Mouse (Mus musculus) forebrain, postnatal 0 days (tissue): ENCODE measurements at regions not wholly inside any gene's neighbourhood (a gene's known extent, or its start where the extent isn't known, plus 50 kb on each side); places are given as distances from the start of the nearest gene placed in this dataset.
A peak's percentile ranks its signal among the peaks of the same experiment; 100 is the strongest.

ENCODE experiments used
- ATAC-seq: fragments of 200-750 bp; cut with Nextera tagmentation; 2 replicates; pipeline ENCODE4 v1.8.0; 2017; ENCODE audit warnings: mild to moderate bottlenecking, moderate library complexity
- DNase-seq: peaks from one replicate; pipeline ENCODE4 v3.0.0-alpha.2; 2015
- H3K27ac ChIP-seq: fragments of 300-500 bp; sonication (generic); 2 replicates; pipeline ENCODE4 v1.5.1; 2014; ENCODE audit warnings: low read depth, mild to moderate bottlenecking, antibody characterized with exemption, low read length, moderate library complexity, mixed read lengths
- H3K27me3 ChIP-seq: fragments of 300-500 bp; sonication (generic); 2 replicates; pipeline ENCODE4 v1.6.1; 2014; ENCODE audit warnings: mild to moderate bottlenecking, low read length, mixed read lengths; ENCODE audit not compliant: insufficient read depth
- H3K36me3 ChIP-seq: fragments of 300-500 bp; sonication (generic); 2 replicates; pipeline ENCODE4 v1.6.1; 2014; ENCODE audit warnings: mild to moderate bottlenecking, moderate library complexity; ENCODE audit not compliant: insufficient read depth
- H3K4me1 ChIP-seq: fragments of 300-500 bp; sonication (generic); 2 replicates; pipeline ENCODE4 v1.6.1; 2014; ENCODE audit warnings: antibody characterized with exemption; ENCODE audit not compliant: insufficient read depth
- H3K4me2 ChIP-seq: fragments of 300-500 bp; sonication (generic); 2 replicates; pipeline ENCODE4 v1.6.1; 2014; ENCODE audit warnings: low read depth, mild to moderate bottlenecking, moderate library complexity
- H3K4me3 ChIP-seq: fragments of 300-500 bp; sonication (generic); 2 replicates; pipeline ENCODE4 v1.5.1; 2014; ENCODE audit warnings: low read depth, low read length, mixed read lengths
- H3K9ac ChIP-seq: fragments of 300-500 bp; sonication (generic); 2 replicates; pipeline ENCODE4 v1.6.1; 2014; ENCODE audit warnings: mild to moderate bottlenecking
- H3K9me3 ChIP-seq: fragments of 300-500 bp; sonication (generic); 2 replicates; pipeline ENCODE4 v1.6.1; 2016; ENCODE audit warnings: low read length
- CTCF ChIP-seq: sonication (generic); IDR thresholded peaks from 2 replicates; pipeline ENCODE4 v1.5.1; 2016; ENCODE audit warnings: antibody characterized with exemption, control low read depth, low read depth
- WGBS: fragments of 180-500 bp; shearing (Covaris S2); extraction: QIAGEN DNeasy Blood & Tissue Kit; methylation state at CpG from one replicate; pipeline ENCODE4 v1.1.7; 2014; 5-methylcytosine and 5-hydroxymethylcytosine counted together

DNA sequence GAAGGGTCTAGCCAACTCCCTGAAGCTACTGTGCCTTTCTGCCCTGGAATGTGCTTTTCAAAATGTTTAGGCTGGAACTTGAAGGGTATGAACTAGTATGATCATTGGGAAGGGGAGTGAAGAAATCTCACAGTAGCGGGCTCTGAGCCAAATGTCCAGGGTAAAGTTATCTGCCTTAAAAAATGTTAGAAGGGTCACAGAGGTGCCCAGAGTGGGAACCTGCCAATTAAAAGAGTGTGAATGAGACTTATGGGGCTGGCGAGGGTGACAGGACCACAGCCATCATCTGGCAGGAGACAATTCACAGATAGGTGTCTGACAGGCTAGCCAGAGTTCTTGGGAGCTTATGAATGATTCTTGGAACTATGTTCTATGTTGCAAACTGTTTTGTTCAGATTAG, 2738.3 kb downstream of the 9330182O14Rik start:
- no peak overlapping the region for H3K27ac ChIP-seq
- no peaks in the 10 kb centered on the region for H3K4me1 ChIP-seq
- no peaks in the 10 kb centered on the region for H3K9me3 ChIP-seq
- H3K27me3 ChIP-seq = no peaks in the 10 kb centered on the region
- no peak for TF ChIP-seq CTCF
- no peaks in the 10 kb centered on the region for H3K36me3 ChIP-seq
- DNase-seq (no peak), ATAC-seq (no peak)
- H3K4me3 ChIP-seq = no peak overlapping the region
- H3K4me2 ChIP-seq = no peak overlapping the region
- no peak overlapping the region for H3K9ac ChIP-seq
- WGBS = 86% methylated on average over 2 of the region's 2 CpGs

- Histone ChIP-seq H3K27ac (no peak overlapping the region), H3K4me2 (no peak overlapping the region), H3K4me1 (no peaks in the 10 kb centered on the region), H3K9ac (no peak overlapping the region), H3K4me3 (no peak overlapping the region), H3K27me3 (no peaks in the 10 kb centered on the region), H3K36me3 (no peaks in the 10 kb centered on the region), H3K9me3 (no peaks in the 10 kb centered on the region)
- no peak for DNase-seq
- no peak for TF ChIP-seq CTCF
- no peak for ATAC-seq
- WGBS = 91% methylated on average over 1 of the region's 1 CpGs
These were observed 2760.4 kb downstream of the 9330182O14Rik start for GRCm38 (mm10) chr15:42894611-42895010.

GRCm38 (mm10) chr15:42900056-42900455, 2765.9 kb downstream of the 9330182O14Rik start:
- Histone ChIP-seq H3K36me3 (no peaks in the 10 kb centered on the region), H3K27me3 (no peaks in the 10 kb centered on the region), H3K27ac (no peak overlapping the region), H3K4me3 (no peak overlapping the region), H3K9ac (no peak overlapping the region), H3K4me1 (no peaks in the 10 kb centered on the region), H3K9me3 (no peaks in the 10 kb centered on the region), H3K4me2 (no peak overlapping the region)
- DNase-seq (no peak), ATAC-seq (no peak)
- 93% methylated on average over 7 of the region's 7 CpGs for WGBS
- no peak for TF ChIP-seq CTCF

- WGBS = 78% methylated on average over 3 of the region's 3 CpGs
- no peak for DNase-seq
- Histone ChIP-seq H3K4me1 (no peaks in the 10 kb centered on the region), H3K36me3 (no peaks in the 10 kb centered on the region), H3K27ac (no peak overlapping the region), H3K4me2 (no peak overlapping the region), H3K4me3 (no peak overlapping the region), H3K27me3 (no peaks in the 10 kb centered on the region), H3K9me3 (no peaks in the 10 kb centered on the region), H3K9ac (no peak overlapping the region)
- no peak for TF ChIP-seq CTCF
- no peak for ATAC-seq
These were observed 2767.6 kb downstream of the 9330182O14Rik start for GRCm38 (mm10) chr15:42901782-42902181.

DNA sequence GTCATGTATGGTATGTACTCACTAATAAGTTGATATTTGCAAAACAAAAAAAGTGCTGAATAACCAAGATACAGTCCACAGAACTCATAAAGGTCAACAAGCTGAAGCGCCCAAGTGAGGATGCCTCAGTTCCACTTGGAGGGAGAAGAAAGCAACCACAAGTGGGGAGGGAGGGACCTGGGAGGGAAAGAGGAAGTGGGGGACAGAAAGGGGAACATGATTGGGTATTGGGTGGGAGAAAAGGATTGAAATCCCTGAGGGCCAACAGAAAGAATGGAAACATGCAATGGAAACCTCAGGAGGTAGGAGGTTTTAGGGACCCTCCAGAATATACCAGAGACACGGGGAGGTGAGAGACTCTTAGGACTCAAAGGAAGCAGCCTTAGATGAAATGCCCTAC, 2777.2 kb downstream of the 9330182O14Rik start:
- no peak overlapping the region for H3K27ac ChIP-seq
- DNase-seq = no peak
- H3K36me3 ChIP-seq = no peaks in the 10 kb centered on the region
- H3K4me1 ChIP-seq = no peaks in the 10 kb centered on the region
- no peak for ATAC-seq
- no peak overlapping the region for H3K4me2 ChIP-seq
- no peaks in the 10 kb centered on the region for H3K27me3 ChIP-seq
- no peaks in the 10 kb centered on the region for H3K9me3 ChIP-seq
- no peak overlapping the region for H3K4me3 ChIP-seq
- H3K9ac ChIP-seq = no peak overlapping the region
- no peak for TF ChIP-seq CTCF
- whole genome bisulfite sequencing = 88% methylated on average over 2 of the region's 2 CpGs

DNA sequence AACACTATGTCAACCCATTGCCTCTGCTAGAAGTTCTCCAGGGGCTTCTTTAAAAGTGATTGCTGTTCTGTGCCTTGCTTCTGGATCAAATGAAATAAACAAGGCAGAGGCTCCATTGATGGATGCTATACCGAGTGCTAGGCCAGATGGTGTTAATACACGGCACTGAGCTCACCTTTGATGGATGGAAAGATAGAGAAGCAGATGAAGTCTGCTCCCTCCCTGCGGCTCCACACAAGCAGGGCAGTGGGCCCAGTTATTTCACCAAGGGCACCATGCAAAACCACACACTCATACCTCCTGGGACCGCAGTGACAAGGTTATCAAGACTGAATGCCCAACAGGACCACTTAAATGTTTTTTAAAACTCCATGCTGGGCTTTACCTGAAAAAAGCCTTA, 2778.7 kb downstream of the 9330182O14Rik start:
- no peak for TF ChIP-seq CTCF
- Histone ChIP-seq H3K27ac (no peak overlapping the region), H3K9ac (no peak overlapping the region), H3K36me3 (no peaks in the 10 kb centered on the region), H3K4me3 (no peak overlapping the region), H3K4me2 (no peak overlapping the region), H3K4me1 (no peaks in the 10 kb centered on the region), H3K27me3 (no peaks in the 10 kb centered on the region), H3K9me3 (no peaks in the 10 kb centered on the region)
- 68% methylated on average over 4 of the region's 4 CpGs for WGBS
- no peak for DNase-seq
- no peak for ATAC-seq

DNA sequence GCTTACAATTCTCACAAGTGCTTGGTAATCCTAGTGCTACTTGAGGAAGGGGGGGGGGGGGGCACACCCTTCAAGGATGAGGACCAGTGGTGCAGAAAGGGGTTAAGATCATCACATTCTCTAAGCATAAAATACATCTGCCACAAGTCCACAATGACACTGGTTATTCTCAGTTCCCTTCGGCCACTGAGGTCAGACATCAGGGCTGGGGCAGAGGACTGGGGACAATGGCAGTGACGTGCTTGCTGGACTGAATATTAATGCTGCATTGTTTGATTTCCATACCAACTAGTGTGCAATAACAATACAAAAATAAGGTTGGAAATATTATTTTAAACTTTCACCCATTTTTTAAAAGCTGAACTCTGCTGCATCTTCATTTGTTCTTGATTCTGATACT, 2779.1 kb downstream of the 9330182O14Rik start:
- TF ChIP-seq CTCF = no peak
- H3K9me3 ChIP-seq = no peaks in the 10 kb centered on the region
- DNase-seq (no peak), ATAC-seq (no peak)
- WGBS = 37% methylated on average over 2 of the region's 2 CpGs
- no peak overlapping the region for H3K4me2 ChIP-seq
- no peaks in the 10 kb centered on the region for H3K27me3 ChIP-seq
- no peak overlapping the region for H3K4me3 ChIP-seq
- no peak overlapping the region for H3K9ac ChIP-seq
- no peak overlapping the region for H3K27ac ChIP-seq
- H3K36me3 ChIP-seq = no peaks in the 10 kb centered on the region
- no peaks in the 10 kb centered on the region for H3K4me1 ChIP-seq

- H3K9ac ChIP-seq = no peak overlapping the region
- ATAC-seq (peak; percentile 77), DNase-seq (peak; percentile 85)
- H3K36me3 ChIP-seq = no peaks in the 10 kb centered on the region
- H3K27ac ChIP-seq = no peak overlapping the region
- H3K9me3 ChIP-seq = no peaks in the 10 kb centered on the region
- no peak overlapping the region for H3K4me3 ChIP-seq
- no peaks in the 10 kb centered on the region for H3K4me1 ChIP-seq
- no peak overlapping the region for H3K4me2 ChIP-seq
- peak; percentile 92 for TF ChIP-seq CTCF
- no peaks in the 10 kb centered on the region for H3K27me3 ChIP-seq
- WGBS = 7% methylated on average over 3 of the region's 3 CpGs
These were observed 2779.9 kb downstream of the 9330182O14Rik start for GRCm38 (mm10) chr15:42914099-42914498.
